Mouse (Mus musculus): ENCODE measurements at regions not wholly inside any gene's neighbourhood (a gene's known extent, or its start where the extent isn't known, plus 50 kb on each side); places are given as distances from the start of the nearest gene placed in this dataset.

DNA sequence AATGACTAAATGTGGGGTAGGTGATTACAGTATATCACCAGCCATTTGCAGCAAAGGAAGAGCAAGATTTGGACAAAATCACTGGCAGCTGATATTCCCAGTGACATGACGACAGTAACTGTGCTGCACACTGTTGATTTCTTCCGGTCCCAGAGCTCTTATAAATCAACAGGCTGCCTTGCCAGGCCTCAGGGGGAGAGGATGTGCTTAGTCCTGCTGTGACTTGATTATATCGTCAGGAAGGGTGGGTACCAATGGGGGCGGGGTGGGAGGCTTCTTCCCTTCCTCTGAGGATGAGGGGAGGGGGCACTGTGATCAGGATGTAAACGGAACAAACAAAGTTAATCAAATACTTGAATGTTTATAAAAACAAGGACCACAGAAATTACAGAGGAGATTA lies 110.9 kb upstream of the Kctd3 start:
- Histone ChIP-seq H3K36me3 (replicated peaks) (no peaks in the 10 kb centered on the region), H3K27ac (no peak overlapping the region), H3K4me3 (no peak overlapping the region), H3K27me3 (ENCODE audit: poor library complexity, severe bottlenecking) (no peaks in the 10 kb centered on the region), H3K9me3 (no peaks in the 10 kb centered on the region; the same call in 1 of the 2 replicates), H3K4me1 (no peaks in the 10 kb centered on the region)
- 58% methylated on average over 5 of the region's 5 CpGs for WGBS
- no peak for DNase-seq (ENCODE audit: extremely low spot score, low spot score)

GRCm38 (mm10) chr1:189115914-189116313 lies 108.3 kb upstream of the Kctd3 start:
- WGBS = 89% methylated on average over 8 of the region's 8 CpGs
- H3K9me3 ChIP-seq = no peaks in the 10 kb centered on the region; the same call in 1 of the 2 replicates

DNA sequence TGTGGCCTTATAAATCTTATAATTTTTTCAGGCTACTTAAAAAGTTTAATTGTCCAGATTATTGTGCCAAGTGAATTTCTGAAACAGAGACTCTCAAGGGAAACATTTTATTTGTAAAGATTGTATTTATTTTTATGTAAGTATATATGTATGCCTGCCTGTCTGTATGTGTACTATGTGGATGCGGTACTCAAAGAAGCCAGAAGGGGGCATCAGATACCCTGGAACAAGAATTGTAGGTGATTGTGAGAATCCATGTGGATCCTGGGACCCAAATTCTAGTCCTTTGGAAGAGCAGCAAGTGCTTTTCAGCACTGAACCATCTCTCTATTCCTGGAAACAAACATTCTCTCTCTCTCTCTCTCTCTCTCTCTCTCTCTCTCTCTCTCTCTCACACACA lies 107.6 kb upstream of the Kctd3 start:
- DNase-seq (ENCODE audit: extremely low spot score, low spot score) = no peak
- H3K4me1 ChIP-seq = no peaks in the 10 kb centered on the region
- no peaks in the 10 kb centered on the region for H3K36me3 ChIP-seq (replicated peaks)
- WGBS = 93% methylated on average over 1 of the region's 1 CpGs
- no peaks in the 10 kb centered on the region; the same call in 1 of the 2 replicates for H3K9me3 ChIP-seq
- no peaks in the 10 kb centered on the region for H3K27me3 ChIP-seq (ENCODE audit: poor library complexity, severe bottlenecking)
- no peak overlapping the region for H3K27ac ChIP-seq
- H3K4me3 ChIP-seq = no peak overlapping the region

More at GRCm38 (mm10) chr1:189115914-189116313, 108.3 kb upstream of the Kctd3 start:
- H3K27ac ChIP-seq = no peak overlapping the region
- H3K4me3 ChIP-seq = no peak overlapping the region
- H3K36me3 ChIP-seq (replicated peaks) = no peaks in the 10 kb centered on the region
- DNase-seq (ENCODE audit: extremely low spot score, low spot score) = no peak
- H3K4me1 ChIP-seq = no peaks in the 10 kb centered on the region
- no peaks in the 10 kb centered on the region for H3K27me3 ChIP-seq (ENCODE audit: poor library complexity, severe bottlenecking)

- no peak for DNase-seq (ENCODE audit: extremely low spot score, low spot score)
- Histone ChIP-seq H3K27ac (no peak overlapping the region), H3K27me3 (ENCODE audit: poor library complexity, severe bottlenecking) (no peaks in the 10 kb centered on the region), H3K4me3 (no peak overlapping the region), H3K9me3 (no peaks in the 10 kb centered on the region), H3K36me3 (replicated peaks) (no peaks in the 10 kb centered on the region), H3K4me1 (peaks cover 6% of the 10 kb centered on the region)
- 89% methylated on average over 8 of the region's 8 CpGs for WGBS
Observed at GRCm38 (mm10) chr1:189108260-189109035, 100.8 kb upstream of the Kctd3 start.

- DNase-seq (ENCODE audit: extremely low spot score, low spot score) = no peak
- WGBS = 68% methylated on average over 8 of the region's 8 CpGs
- no peaks in the 10 kb centered on the region for H3K36me3 ChIP-seq (replicated peaks)
- H3K4me1 ChIP-seq = peaks cover 6% of the 10 kb centered on the region
- H3K27me3 ChIP-seq (ENCODE audit: poor library complexity, severe bottlenecking) = no peaks in the 10 kb centered on the region
- H3K27ac ChIP-seq = no peak overlapping the region
- no peaks in the 10 kb centered on the region for H3K9me3 ChIP-seq
- no peak overlapping the region for H3K4me3 ChIP-seq
Observed at GRCm38 (mm10) chr1:189107841-189108240, 100.2 kb upstream of the Kctd3 start.

DNA sequence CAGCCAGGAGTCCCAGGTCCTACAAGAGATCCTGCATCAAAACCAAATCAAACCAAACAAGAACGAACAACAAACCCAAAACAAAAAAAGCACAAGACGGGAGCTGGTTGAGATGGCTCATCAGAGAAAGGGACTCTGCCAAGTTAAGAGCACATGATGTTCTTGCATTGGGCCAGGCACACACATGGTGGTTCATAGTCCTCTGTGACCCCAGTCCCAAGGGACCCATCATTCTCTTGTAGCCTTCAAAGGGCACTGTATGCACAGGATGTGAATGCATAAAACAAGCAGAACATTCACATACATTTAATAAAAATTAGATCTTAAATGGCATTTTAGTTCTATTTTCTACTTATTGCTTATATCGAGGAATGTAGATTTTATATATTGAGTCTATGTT lies 99.5 kb upstream of the Kctd3 start:
- no peaks in the 10 kb centered on the region for H3K9me3 ChIP-seq
- no peaks in the 10 kb centered on the region for H3K27me3 ChIP-seq (ENCODE audit: poor library complexity, severe bottlenecking)
- 94% methylated on average over 3 of the region's 3 CpGs for WGBS
- H3K4me1 ChIP-seq = peaks cover 6% of the 10 kb centered on the region
- no peak overlapping the region for H3K27ac ChIP-seq
- DNase-seq (ENCODE audit: extremely low spot score, low spot score) = no peak
- no peak overlapping the region for H3K4me3 ChIP-seq
- no peaks in the 10 kb centered on the region for H3K36me3 ChIP-seq (replicated peaks)

DNA sequence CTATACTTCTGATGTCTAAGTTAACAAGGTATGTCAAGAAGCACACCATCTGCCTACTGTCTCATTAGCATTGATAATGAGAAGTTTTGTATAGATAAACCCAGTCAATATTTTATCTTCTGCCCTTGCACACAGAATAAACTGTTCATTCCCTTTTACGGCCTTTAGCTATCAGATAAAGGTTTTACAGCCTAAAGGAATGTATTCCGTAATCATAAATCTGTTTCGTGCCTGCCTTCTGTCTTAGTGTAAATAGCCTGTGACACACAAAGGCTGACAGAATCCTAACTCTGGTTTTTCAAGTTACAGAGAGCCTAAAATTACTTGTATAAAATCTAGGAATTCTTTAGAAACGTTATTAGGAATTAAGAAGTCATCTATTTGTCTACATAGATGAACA lies 97.6 kb upstream of the Kctd3 start:
- H3K36me3 ChIP-seq (replicated peaks) = no peaks in the 10 kb centered on the region
- H3K9me3 ChIP-seq = no peaks in the 10 kb centered on the region
- H3K27me3 ChIP-seq (ENCODE audit: poor library complexity, severe bottlenecking) = no peaks in the 10 kb centered on the region
- DNase-seq (ENCODE audit: extremely low spot score, low spot score) = no peak
- 93% methylated on average over 4 of the region's 4 CpGs for WGBS
- H3K4me1 ChIP-seq = peaks cover 6% of the 10 kb centered on the region
- no peak overlapping the region for H3K4me3 ChIP-seq
- no peak overlapping the region for H3K27ac ChIP-seq

- WGBS = 88% methylated on average over 3 of the region's 3 CpGs
- no peaks in the 10 kb centered on the region for H3K27me3 ChIP-seq (ENCODE audit: poor library complexity, severe bottlenecking)
- no peaks in the 10 kb centered on the region for H3K9me3 ChIP-seq
- DNase-seq (ENCODE audit: extremely low spot score, low spot score) = no peak
- H3K27ac ChIP-seq = no peak overlapping the region
- peaks cover 3% of the 10 kb centered on the region for H3K4me1 ChIP-seq
- no peak overlapping the region for H3K4me3 ChIP-seq
- H3K36me3 ChIP-seq (replicated peaks) = no peaks in the 10 kb centered on the region
Observed at GRCm38 (mm10) chr1:189102781-189103180, 95.1 kb upstream of the Kctd3 start.

- Histone ChIP-seq H3K9me3 (no peaks in the 10 kb centered on the region), H3K27me3 (ENCODE audit: poor library complexity, severe bottlenecking) (no peaks in the 10 kb centered on the region), H3K4me1 (no peaks in the 10 kb centered on the region), H3K27ac (no peak overlapping the region), H3K4me3 (no peak overlapping the region), H3K36me3 (replicated peaks) (no peaks in the 10 kb centered on the region)
- WGBS = 64% methylated on average over 2 of the region's 2 CpGs
- DNase-seq (ENCODE audit: extremely low spot score, low spot score) = no peak
Observed at GRCm38 (mm10) chr1:189099121-189099520, 91.5 kb upstream of the Kctd3 start.

DNA sequence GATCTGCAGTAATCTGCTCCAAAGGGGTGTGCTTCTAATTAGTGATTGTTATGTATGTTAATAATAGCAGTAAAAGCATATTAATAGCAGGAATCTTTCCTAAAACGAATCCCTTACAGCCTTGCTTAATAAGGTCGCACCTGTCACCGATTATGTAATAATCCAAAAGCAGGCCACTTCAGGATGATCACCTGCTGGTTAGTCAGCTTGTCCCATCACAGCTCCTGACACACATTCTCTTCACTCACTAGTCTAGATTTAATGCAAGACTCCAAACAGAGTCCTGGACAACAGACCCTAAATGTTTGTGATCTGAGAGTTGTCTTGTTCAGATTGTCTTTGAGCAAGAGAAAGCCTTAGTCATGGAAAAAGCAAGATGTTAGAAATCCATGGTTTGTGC lies 85.2 kb upstream of the Kctd3 start:
- 88% methylated on average over 3 of the region's 3 CpGs for WGBS
- Histone ChIP-seq H3K4me1 (no peaks in the 10 kb centered on the region), H3K36me3 (replicated peaks) (no peaks in the 10 kb centered on the region), H3K4me3 (no peak overlapping the region), H3K27ac (no peak overlapping the region), H3K27me3 (ENCODE audit: poor library complexity, severe bottlenecking) (no peaks in the 10 kb centered on the region), H3K9me3 (no peaks in the 10 kb centered on the region)
- peak; percentile 3 for DNase-seq (ENCODE audit: extremely low spot score, low spot score)

- Histone ChIP-seq H3K27me3 (ENCODE audit: poor library complexity, severe bottlenecking) (no peaks in the 10 kb centered on the region), H3K27ac (no peak overlapping the region), H3K9me3 (peaks cover 14% of the 10 kb centered on the region), H3K4me3 (no peak overlapping the region), H3K36me3 (replicated peaks) (no peaks in the 10 kb centered on the region), H3K4me1 (peaks cover 3% of the 10 kb centered on the region; the same call in 1 of the 2 replicates)
- 75% methylated on average over 2 of the region's 2 CpGs for WGBS
- DNase-seq (ENCODE audit: extremely low spot score, low spot score) = peak; percentile 6
Observed at GRCm38 (mm10) chr1:189085245-189085644, 77.6 kb upstream of the Kctd3 start.

DNA sequence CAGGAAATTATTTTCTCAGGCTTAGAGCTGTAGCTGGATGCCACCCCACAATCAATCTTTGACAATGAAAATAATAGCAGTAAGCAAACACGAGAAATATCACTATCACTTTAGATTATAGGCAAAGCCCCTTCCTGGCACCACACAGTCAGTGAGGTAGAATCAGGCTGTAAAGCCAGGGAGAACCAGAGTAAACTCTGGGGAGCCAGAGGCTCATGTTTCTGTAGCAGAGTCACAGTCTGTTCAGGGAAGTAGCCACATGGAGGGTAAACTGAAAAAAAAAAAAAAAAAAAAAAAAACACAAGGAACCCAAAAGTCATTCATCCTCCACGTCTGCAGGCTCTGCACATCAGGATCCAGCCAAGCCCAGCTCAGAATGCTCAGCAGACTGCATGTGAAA lies 73.6 kb upstream of the Kctd3 start:
- Histone ChIP-seq H3K27ac (peak overlapping the region; percentile 26; the same call in 1 of the 2 replicates), H3K4me3 (no peak overlapping the region), H3K27me3 (ENCODE audit: poor library complexity, severe bottlenecking) (no peaks in the 10 kb centered on the region), H3K9me3 (peaks cover 14% of the 10 kb centered on the region), H3K4me1 (peaks cover 3% of the 10 kb centered on the region; the same call in 1 of the 2 replicates), H3K36me3 (replicated peaks) (no peaks in the 10 kb centered on the region)
- DNase-seq (ENCODE audit: extremely low spot score, low spot score) = no peak
- 71% methylated on average over 2 of the region's 2 CpGs for WGBS

DNA sequence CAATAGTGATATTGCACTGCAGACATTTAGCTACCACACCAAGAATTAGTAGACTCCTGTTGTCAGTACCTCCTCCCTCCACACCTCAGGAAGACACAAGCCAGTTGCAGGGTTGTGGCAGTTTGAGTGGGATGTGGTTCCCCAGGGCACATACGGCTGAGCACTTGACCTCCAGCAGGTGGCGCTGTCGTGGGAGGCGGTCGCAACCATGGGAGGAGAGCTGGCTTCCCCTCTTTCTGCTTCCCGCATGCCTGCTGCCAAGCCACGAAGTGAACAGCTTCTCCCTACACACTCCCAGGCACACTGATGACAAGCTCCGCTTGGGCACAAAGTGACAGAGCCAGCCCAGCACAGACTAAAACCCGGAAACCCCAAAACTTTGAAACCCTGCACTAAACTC lies 73.2 kb upstream of the Kctd3 start:
- H3K27me3 ChIP-seq (ENCODE audit: poor library complexity, severe bottlenecking) = no peaks in the 10 kb centered on the region
- peaks cover 14% of the 10 kb centered on the region for H3K9me3 ChIP-seq
- H3K27ac ChIP-seq = peak overlapping the region; percentile 26; the same call in 1 of the 2 replicates
- H3K4me3 ChIP-seq = no peak overlapping the region
- no peaks in the 10 kb centered on the region for H3K36me3 ChIP-seq (replicated peaks)
- H3K4me1 ChIP-seq = peaks cover 3% of the 10 kb centered on the region; the same call in 1 of the 2 replicates
- 23% methylated on average over 9 of the region's 9 CpGs for WGBS
- peak; percentile 79 for DNase-seq (ENCODE audit: extremely low spot score, low spot score)

Measured in forebrain, embryonic 10.5 days (tissue).